Mouse (Mus musculus) forelimb bud, embryonic 11.5 days (tissue): Measurements from ENCODE around the gene Phactr3.
A peak's percentile ranks its signal among the peaks of the same experiment; 100 is the strongest.
"Not testable (repeated sequence)": the region's sequence is repeated elsewhere in the genome, so short reads cannot be mapped to it uniquely, and the experiment has no call there.

Experiments
- DNase-seq: peaks from one replicate; pipeline ENCODE4 v3.0.0-alpha.2; 2012; ENCODE audit warnings: low read depth, low spot score

Gene Phactr3

DNA sequence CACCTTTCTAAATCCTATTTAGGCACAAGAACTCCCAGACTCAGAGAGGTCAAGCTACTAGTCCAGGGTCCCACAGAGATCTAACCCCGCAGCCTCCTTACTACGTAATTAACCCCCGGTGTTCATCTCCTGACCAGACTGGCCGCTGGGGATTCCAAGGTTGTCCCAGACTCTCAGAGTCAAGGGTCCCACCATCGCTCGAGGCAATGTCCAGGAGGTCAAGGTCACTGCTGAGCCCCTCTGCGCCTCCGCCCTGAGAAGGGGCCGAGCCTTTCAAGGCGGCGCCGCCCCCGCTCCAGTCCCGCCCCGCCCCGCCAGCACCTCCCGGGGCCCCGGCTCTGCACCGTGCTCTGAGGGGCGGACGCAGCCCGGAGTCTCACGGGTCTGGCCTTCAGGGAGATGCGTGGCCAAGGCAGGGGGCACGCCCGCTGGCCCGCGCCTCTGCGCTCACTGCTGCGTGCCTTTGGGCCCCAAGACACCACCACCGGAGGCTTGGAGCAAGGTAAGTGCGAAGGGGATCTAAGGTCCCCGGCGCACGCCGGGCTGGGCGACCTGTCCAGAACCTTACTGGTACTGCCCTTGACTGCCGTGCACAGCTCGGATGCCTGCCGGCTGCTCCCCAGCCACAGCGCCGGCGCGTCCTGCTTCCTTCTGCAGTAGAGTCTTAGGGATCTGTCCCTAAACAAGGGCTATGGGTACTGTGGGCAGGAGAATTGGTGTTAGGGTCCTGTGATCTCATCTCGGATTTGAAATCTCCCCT, at the start of gene Phactr3:
Phactr3 (plus strand) TSS at position 175 of the 760 bp plus-strand sequence.
- no peak for DNase-seq

DNA sequence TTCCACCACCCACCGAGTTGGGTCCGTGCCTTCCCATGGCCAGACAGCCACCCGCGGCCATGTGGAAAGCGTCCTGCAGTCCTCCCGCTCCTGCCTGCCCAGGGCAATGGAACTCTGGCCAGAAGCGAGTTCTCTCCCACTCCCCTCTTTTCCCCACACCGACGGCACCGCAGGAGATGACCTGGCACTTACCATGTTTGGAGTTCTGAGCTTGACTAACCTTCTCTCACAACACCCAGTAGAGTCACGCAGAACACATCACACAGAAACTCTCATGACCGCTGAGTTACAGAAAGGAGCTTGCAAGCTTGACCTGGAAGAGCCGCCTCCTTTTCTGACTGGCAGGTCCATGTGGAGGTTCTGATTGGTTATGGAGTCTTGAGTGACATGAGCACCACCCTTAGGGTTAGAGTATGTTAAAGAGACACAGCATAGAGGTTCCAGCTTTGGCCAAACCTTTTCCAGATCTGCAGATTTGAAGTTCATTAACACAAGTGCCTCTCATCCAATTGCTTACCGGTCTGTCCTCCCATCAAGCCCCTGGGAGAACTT, 40.5 kb upstream of the Phactr3 start, which contains the start of gene Zfp931:
Zfp931 (minus strand) TSS at position 311 of the 552 bp plus-strand sequence.
- not testable (repeated sequence) for DNase-seq

DNA sequence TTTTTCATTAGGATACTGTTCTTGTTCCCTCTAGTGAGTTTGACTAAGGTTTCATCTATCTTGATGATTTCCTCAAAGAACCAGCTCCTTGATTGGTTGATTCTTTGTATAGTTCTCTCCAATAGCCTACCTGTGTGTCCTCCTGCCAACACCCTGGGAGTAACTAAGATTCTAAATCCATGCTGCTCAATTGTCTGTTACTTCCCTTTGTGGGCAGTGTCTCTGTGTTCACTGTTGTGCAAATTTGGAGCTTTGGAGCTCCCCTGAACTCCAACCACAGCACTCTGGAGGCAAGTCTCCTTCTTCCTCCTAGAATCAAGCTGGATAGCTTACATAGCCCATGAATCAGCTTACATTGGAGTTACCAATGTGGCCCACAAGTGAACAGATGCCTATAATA, 29.2 kb upstream of the Phactr3 start:
- no peak for DNase-seq

DNA sequence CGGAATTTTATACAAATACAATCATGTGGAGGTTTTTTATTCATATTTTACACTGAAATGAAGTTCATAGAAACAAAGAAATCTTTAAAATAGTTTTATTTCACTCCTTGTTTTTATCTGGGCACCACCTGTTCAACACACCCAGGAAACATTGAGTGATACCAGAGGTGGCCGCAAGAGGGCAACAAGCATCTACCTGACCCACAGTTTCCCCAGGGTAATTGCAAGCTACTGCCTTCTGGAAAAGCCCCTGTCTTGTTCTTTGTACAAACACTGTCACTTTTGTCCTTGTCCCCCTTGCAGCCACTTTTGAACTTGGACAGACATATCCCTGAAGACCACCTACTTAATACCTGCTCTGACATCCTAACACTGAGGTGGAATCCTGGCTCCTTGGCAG, 20.8 kb upstream of the Phactr3 start:
- DNase-seq, result peak; percentile 62

DNA sequence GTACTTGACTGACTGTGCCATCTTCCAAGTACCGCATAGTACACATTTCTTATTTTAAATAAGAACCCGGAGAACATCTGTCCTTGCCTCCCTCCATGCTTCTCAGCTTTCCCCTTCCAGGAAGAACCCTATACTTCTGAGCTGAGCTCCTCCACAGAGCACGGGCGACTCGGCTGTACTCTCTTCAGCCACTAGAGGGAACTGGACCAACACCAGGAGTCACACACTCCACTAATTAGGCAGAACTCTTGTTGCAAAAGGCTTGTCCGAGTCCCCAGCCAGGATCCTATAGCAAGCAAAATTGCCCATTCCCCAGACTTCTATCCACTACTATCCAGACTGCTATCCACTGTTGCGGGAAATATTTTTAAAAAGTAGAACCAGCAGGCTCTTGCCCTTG, 16.8 kb upstream of the Phactr3 start:
- peak; percentile 61 for DNase-seq

DNA sequence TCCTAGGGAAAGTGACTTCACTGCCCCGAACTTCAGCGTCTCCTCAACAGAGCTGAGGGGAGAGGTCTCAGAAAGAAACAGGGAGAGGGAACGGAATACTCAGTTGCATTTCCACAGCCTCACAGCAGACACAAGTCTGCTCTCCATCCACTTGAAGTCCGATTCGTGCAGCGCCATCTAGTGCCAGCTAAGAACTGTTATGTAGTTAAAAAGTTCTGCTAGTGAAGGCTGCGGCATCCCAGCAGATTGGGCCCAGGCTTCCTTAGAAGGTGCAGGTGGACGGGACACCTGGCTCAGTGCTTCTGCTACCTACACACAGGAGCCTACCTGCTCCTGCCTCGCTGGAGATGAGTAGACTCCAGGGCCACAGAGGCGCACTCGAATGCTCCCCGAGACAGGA, 829 bp upstream of the Phactr3 start:
- DNase-seq, result peak; percentile 62

DNA sequence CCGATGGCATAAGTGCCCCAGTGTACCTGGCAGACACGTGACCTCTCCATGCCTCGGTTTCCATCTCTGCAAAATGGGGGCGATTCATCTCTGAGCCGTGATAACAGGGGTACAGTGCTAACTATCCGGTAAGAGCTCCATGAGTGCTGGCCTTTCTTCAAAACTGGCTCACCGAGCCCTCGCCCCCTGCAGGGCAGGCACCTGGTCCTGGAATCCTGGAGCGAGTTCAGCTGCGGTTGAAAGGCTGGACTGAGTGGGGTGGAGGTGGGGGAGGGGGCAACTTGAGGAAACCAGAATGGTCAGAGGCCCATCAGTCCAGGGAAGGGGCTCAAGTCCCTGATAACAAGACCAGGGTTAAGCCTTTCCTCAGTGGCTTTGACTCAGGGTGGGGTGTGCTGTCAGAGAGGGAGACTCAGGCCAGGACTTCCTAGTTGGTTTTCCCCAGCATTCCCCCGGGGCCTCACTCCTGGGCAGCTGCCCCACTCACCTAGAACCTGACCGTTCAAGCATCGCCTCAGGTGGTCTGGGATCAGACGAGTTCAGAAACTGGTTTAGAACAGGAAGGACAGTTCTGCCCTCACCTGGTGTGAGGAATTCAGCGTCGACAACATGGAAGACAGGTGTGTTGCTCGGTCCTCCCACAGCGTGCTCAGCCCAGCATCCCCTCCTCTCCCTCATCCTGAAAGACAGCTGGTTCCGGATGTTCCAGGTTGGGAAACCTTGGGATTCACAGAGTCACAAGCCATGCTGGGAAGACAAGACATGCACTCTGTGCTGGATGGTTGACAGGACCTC, 983 bp downstream of the Phactr3 start:
- no peak for DNase-seq

DNA sequence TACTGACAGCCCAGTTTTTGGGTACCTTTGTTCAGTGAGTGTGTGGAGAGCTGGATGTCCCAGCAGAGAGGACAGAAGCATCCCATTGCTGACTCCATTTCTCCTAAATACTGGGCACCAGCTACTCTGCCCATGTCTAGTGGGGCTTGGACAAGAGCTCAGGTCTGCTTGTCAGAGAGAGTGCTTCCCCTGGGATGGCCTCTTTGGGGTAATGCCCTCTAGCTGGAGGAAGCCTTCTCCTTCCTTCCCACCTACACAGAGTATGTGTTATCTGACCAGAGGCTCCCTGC, 1.5 kb downstream of the Phactr3 start:
- no peak for DNase-seq

DNA sequence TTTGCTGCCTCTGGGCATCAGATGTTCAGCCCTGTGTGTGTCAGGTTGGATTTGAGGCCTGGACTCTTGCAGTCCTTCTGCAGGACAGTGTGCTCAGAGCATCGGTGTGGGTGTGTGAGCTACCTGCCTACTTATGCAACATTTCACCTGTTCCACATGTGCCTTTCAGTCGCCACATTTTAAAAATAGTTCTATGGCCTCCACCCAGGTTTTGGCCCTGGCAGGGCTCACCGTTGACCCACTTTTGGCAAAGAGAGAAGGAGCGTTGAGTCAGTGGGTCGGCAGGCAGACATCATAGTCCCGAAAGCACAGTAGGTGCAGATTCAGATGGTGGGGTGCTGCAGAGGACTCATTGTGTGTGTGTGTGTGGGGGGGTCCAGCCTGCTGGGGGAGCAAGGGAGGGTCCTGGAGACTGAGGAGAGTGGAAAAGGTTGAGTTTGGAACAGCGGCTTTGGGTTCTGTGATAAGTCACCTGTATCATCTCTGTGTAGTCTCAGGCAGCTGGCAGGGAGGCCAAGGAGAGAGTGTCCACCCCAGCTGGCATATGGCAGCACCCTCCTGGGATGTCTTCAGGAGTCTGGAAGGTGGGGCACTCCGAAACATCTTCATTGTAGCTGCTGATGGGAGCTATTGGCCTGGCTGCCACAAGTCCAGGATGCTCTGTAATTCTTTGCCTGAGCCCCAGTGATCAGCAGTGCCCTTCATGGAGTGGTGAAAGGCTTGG, 2.0 kb downstream of the Phactr3 start:
- DNase-seq, result no peak

DNA sequence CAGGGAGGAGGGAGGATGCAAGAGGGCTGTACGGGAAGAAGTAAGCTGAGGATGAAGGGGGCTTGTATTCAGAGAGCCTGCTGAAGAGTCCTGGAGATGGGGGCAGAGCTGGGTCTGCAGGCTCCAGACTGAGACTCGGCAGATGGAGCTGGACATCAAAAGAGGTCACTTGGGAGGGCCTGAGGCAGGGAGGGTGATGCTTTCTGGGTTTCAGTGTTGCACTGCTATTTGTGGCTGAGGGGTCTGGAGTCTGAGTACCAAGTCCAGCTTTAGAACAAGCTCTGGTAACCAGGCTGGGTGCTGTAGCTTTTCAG, 2.6 kb downstream of the Phactr3 start:
- DNase-seq, result no peak

DNA sequence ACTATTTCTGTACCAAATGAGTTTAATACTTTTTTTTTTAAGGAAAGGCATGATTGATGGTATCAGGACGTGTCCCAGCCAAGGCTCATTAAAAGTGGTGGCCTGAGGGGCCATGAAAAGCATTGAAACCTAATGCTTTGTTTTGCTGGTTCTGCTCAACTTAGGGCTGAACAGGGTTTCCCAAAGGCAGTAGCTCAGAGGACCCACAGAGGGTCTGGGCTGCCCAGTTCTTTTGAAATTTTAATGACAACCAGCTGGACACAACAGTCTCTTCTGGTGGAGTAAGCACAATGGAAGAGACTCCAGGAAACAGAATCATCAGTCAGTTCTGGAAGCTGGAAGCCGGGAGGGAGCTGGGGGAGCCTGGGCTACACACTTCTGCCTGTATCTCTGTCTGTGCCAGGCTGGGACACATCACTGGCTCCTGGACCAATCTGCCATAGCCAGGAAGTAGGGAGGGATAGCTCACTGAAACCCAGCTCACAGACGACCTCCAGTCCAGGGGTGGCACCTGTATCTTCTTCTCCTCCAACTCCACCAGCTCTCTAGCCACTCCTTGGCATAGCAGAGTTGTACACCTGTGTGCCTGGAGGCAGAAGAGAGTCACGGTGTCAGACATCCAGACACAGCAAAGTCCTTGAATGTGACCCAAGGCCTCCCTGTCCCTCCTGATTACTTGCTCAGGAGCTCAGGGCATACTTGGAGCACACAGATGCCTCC, 3.3 kb downstream of the Phactr3 start:
- peak; percentile 61 for DNase-seq

DNA sequence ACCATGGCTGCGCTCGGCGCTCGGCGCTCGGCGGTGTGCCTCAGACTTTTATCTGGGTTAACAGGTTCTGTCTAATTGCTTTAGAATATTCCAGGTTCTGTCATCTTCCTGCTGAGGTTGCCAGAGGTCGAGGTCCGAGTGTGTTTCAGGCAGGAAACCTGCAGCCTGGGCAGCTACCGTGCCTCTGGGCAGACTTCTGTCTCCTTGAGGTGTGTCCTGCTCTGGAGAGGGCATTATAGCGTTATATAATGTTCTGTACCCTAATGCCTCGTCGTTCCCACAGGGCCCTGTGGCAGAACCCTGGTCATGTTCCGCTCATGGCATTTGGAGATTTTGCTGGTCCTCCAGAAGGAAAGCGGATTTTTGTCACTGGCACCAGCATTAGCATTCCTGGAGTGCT, 4.7 kb downstream of the Phactr3 start:
- DNase-seq, result no peak

DNA sequence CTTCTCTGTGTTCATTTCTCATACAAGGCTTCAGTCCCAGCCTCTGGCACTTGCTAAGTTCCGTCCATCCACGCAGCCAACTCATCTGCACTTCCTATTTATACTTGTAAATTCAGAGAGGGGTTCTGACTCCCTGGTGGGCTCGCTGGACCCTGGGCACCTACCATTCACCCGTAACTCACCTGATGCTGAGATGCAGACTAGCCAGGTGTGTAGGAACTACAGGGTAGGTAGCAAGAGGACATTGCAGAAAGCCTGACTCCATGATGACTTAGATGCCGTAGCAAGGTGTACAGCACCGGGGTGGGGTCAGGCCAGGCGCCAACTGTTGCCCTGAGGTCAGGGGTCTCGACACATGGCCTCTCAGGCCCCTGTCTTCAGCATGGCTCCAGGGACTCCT, 6.7 kb downstream of the Phactr3 start:
- DNase-seq, result no peak

DNA sequence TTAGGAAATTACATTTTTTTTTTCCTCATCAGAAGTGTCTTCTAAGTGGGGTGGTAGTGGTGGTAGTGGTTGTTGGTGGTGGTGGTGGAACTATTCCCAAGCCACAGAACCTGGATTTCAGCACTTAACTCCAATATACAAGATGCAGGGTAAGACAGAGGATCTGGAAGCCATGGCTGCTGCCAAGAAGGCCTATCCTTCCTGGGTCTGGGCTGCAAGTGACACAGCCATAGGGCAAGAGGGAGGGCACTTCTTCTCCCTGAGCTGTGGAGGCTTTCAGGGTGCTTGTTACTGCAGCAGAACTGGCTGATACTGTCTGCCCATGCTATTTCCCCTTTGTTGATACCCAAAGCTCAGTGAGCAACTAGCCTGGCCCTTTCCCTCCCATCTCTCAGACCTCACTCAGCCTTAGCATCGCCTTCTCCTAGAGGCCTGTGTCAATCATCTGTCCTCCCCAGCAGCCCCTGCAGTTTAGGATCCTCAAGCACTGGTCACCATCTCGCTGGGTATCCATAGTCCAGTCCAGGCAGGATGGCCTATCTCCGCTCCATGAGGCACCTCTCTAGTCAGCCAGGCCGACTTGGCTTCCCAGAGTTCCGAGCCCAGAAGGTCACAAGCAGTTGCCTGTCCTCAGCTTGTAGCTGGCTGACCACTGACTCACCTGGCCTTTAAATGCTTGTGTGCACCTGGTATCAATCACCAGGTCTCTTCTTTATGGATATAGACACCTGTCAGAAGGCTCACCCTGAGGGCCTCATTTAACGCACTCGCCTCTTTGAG, 7.5 kb downstream of the Phactr3 start:
- no peak for DNase-seq

DNA sequence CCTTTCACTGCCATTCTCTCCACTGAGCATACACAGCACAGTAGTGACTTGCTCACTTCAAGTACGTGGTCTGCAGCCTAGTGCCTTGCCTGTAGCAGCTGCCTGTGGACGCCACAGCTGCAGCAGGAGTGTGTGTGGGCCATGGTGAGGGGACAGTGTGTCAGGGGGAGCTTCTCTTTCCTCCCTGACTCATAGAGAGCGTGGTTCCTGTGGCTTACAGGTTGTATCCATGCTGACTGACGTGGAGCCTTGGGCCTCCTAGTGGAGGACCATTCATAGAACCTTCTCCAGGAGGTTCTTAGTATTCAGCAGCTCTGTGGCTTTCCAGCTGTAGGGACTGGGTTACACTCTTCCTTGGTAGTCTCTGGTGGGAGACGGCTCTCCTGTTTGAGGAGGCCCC, 9.8 kb downstream of the Phactr3 start:
- DNase-seq, result no peak

DNA sequence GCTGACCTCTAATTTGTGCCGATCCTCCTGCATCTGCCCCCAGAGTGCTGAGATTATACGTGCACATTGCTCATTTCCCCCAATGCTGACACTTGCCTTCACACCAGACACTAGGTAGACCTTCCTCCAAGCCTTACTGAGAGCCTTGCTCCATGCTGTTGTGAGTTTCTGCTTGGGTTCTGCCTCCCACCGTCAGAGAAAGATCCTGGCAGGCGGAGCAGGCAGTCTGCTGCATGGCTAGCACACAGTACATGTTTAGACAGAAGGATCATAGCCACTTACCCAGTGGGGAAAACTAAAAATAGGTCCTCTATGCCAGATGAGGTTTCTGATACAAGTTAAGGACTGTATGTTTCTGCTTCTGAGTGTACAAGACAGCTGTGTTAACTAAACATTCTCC, 10.4 kb downstream of the Phactr3 start:
- DNase-seq, result no peak

DNA sequence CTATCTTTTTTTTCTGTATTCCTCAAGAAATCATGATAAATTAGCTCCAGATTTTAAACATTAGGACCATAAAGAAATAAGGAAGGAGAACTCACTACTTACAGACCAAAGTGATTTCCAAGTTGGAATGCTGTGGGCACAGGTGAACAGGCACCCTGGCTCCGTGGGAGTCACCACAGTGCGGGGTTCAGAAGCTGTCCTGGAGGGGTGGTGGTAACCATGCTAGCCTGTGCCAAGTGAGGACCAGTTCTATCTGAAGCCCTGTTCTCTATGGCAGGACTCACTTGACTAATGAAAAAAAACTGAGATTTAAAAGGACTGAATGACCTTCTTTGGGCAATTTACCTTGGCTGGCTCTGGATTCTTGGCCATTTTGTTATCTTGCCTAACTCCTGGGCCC, 10.9 kb downstream of the Phactr3 start:
- DNase-seq, result no peak

DNA sequence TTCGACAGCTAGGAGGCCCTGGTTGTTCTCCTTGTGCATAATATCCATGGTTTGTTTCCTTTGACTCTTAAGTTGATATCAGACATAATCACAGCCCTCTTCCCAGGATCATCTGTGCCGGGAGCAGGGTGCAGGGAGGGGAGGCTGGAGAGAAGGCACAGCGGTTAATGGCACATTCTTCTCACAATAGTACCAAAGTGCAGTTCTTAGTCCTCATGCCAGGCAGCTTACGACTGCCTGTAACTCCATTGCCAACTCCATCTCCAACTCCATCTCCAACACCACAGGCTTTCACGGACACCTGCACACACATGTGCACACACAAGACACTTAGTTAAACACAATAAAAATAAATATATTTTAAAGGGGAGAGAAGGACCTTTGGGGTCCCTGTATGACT, 11.8 kb downstream of the Phactr3 start:
- no peak for DNase-seq

DNA sequence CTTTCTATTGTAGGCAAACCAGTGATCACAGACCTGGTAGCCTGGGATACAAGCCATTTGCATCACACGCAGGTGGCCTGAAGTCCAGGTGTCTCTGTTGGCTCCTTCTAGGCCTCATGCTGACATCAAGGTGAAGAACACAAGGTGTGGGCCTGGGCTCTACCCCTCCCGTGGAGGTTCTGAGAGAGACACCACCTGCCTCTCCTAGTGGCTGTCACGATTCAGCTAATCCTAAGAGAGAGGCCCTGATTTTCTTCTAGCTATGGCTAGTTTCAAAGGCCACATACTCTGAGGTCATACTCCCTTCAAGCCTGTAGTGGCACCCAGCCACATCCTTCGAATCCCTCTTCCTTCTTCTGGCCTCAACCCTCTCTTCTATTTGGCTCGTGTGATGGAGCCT, 12.2 kb downstream of the Phactr3 start:
- no peak for DNase-seq

DNA sequence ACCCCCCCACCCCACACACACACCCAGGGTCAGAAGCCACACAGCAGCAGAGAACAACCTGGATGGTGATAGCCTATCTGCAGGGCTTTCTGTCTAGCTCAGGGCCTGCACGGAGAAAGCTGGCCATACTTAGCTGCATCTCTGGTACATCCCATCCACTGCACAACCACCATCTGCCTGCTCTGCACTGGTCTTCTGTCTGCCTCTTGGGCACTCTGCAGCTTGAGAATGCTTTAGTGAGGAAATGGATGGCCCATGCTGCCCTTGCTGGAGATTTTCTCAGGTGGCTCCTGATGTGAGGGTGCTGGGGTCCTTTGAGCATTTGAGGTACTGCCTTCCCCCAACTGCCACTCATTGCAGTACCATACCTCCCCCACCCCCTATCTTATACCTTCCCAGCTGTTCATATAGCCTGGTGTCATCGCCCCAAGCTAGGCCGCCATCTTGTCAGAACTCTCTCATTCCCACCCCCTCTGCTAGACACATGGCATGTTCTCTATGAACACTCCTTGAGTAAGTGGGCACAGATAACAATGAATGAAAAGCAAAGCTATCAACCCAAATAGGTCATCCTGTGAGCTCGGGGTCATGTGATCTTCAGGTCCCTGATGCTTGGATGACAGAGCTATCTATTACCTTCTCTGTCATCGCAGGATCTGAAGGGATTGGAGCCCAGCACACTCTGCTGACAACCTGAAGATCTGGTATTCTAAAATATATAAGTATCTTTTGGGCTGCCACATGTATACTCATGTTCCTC, 13.0 kb downstream of the Phactr3 start:
- DNase-seq, result no peak
